Mouse (Mus musculus): ENCODE data around the gene Slit3.

- TF ChIP-seq POLR2A (IDR thresholded peaks at IDR 0.05; ENCODE audit: control insufficient read depth, extremely low read depth, insufficient read depth, low read length, poor library complexity) (no peak), CTCF (IDR thresholded peaks at IDR 0.05; ENCODE audit: borderline replicate concordance, control insufficient read depth, extremely low read depth, insufficient read depth, low read length, poor library complexity) (no peak)
These were observed 162.0 kb downstream of the Slit3 start for GRCm38 (mm10) chr11:35282825-35283571.

Measured in thymus, adult 2 months (tissue).